Mouse (Mus musculus) liver, adult (tissue): ENCODE measurements around the gene Slco2a1.

Experiments
- GATA4 ChIP-seq: IDR thresholded peaks from 2 replicates; pipeline ENCODE4 v1.6.1; 2014; ENCODE audit warnings: mild to moderate bottlenecking, low read length; ENCODE audit not compliant: insufficient replicate concordance

Gene Slco2a1

GRCm38 (mm10) chr9:103007699-103008078, 19.2 kb downstream of the Slco2a1 start:
- no peak; the same call in 1 of the 2 replicates for TF ChIP-seq GATA4

- TF ChIP-seq GATA4: no peak
Observed at GRCm38 (mm10) chr9:103008079-103008855, 19.8 kb downstream of the Slco2a1 start.

- no peak for TF ChIP-seq GATA4
Observed at GRCm38 (mm10) chr9:103010161-103010560, 21.6 kb downstream of the Slco2a1 start.

GRCm38 (mm10) chr9:103013366-103013765, 24.9 kb downstream of the Slco2a1 start:
- no peak for TF ChIP-seq GATA4

- TF ChIP-seq GATA4: no peak
Observed at GRCm38 (mm10) chr9:103014686-103015085, 26.2 kb downstream of the Slco2a1 start.

- TF ChIP-seq GATA4: no peak
Observed at GRCm38 (mm10) chr9:103024116-103024515, 35.6 kb downstream of the Slco2a1 start.

- TF ChIP-seq GATA4: no peak
Observed at GRCm38 (mm10) chr9:103027150-103027889, 38.8 kb downstream of the Slco2a1 start.

GRCm38 (mm10) chr9:103029012-103029411, 40.5 kb downstream of the Slco2a1 start:
- TF ChIP-seq GATA4: no peak

GRCm38 (mm10) chr9:103030041-103030440, 41.5 kb downstream of the Slco2a1 start:
- TF ChIP-seq GATA4: no peak

GRCm38 (mm10) chr9:103031211-103031610, 42.7 kb downstream of the Slco2a1 start:
- TF ChIP-seq GATA4: no peak

- no peak for TF ChIP-seq GATA4
Observed at GRCm38 (mm10) chr9:103032193-103032592, 43.7 kb downstream of the Slco2a1 start.

- TF ChIP-seq GATA4: no peak
Observed at GRCm38 (mm10) chr9:103033381-103033780, 44.9 kb downstream of the Slco2a1 start.

GRCm38 (mm10) chr9:103036971-103037391, 48.5 kb downstream of the Slco2a1 start:
- peak; percentile 85 for TF ChIP-seq GATA4

- no peak for TF ChIP-seq GATA4
Observed at GRCm38 (mm10) chr9:103038266-103038665, 49.8 kb downstream of the Slco2a1 start.

- no peak for TF ChIP-seq GATA4
Observed at GRCm38 (mm10) chr9:103038705-103039104, 50.2 kb downstream of the Slco2a1 start.

GRCm38 (mm10) chr9:103040581-103040980, 52.1 kb downstream of the Slco2a1 start:
- TF ChIP-seq GATA4: no peak
